Mouse (Mus musculus): ENCODE measurements around the gene Rab3b. TPM values are rescaled to one million over a fixed set of nuclear protein-coding genes. Genes with fewer than 3 reads are reported as not detected.

Gene Rab3b
- polyA plus RNA-seq, 1 experiment from 2014 or later = 204 TPM

DNA sequence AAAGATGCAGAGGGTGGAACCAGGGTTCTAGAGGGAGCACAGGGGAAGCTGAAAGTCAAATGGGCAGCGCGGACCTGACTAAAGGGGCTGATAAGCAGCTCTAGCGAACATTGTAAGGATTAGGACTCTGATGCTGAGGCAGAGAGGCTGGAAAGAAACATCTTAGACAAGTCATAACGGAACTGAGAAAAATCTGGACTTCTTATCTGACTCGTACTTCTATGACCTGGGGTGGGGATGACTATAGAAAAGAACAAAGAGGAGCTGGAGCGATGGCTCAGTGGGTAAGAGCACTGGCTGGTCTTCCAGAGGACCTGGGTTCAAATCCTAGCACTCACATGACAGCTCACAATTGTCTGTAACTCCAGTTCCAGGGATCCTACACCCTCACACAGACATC lies 962 bp upstream of the Rab3b start:
- 78% methylated on average over 6 of the region's 6 CpGs for WGBS
- Histone ChIP-seq H3K9ac (ENCODE audit: low read depth, low read length) (no peak overlapping the region), H3K4me3 (ENCODE audit: low read depth, low read length) (no peak overlapping the region), H3K27ac (ENCODE audit: low read length) (no peak overlapping the region), H3K27me3 (ENCODE audit: control insufficient read depth, insufficient read depth, low read depth, low read length) (no peaks in the 10 kb centered on the region), H3K4me2 (ENCODE audit: low read length) (no peak overlapping the region), H3K36me3 (ENCODE audit: control insufficient read depth, insufficient read depth, low read length) (no peaks in the 10 kb centered on the region), H3K9me3 (replicated peaks; ENCODE audit: control insufficient read depth, low read length, poor library complexity, severe bottlenecking) (no peaks in the 10 kb centered on the region), H3K4me1 (ENCODE audit: control insufficient read depth, insufficient read depth, low read length) (peaks cover 9% of the 10 kb centered on the region)
- no peak for ATAC-seq

DNA sequence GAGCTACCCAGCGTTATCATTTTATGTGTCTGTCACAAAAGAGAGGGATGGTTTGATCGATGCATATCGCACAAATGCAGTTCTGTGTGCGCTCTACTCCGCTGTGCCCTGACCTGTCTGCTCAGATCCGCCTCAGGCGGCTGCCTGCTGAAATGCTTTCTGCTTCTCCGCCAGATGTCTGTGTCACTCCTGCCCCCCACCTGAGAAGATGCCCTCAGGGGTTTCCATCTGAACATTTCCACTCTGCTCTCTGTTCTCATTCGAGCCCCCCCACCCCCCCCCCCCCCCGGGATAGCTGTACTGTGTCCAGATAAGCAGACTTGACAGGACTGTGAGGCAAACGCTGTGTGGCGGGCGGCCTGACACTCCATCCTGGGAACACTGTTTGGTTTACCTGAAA lies 5.0 kb downstream of the Rab3b start:
- Histone ChIP-seq H3K9ac (ENCODE audit: low read depth, low read length) (no peak overlapping the region), H3K4me3 (ENCODE audit: low read depth, low read length) (no peak overlapping the region), H3K27ac (ENCODE audit: low read length) (no peak overlapping the region), H3K27me3 (ENCODE audit: control insufficient read depth, insufficient read depth, low read depth, low read length) (no peaks in the 10 kb centered on the region), H3K4me2 (ENCODE audit: low read length) (no peak overlapping the region), H3K4me1 (ENCODE audit: control insufficient read depth, insufficient read depth, low read length) (peaks cover 7% of the 10 kb centered on the region; the same call in 1 of the 2 replicates), H3K36me3 (ENCODE audit: control insufficient read depth, insufficient read depth, low read length) (no peaks in the 10 kb centered on the region), H3K9me3 (replicated peaks; ENCODE audit: control insufficient read depth, low read length, poor library complexity, severe bottlenecking) (no peaks in the 10 kb centered on the region; the same call in 1 of the 2 replicates)
- ATAC-seq = no peak
- WGBS = 47% methylated on average over 13 of the region's 13 CpGs

- peaks cover 2% of the 10 kb centered on the region; the same call in 1 of the 2 replicates for H3K4me1 ChIP-seq (ENCODE audit: control insufficient read depth, insufficient read depth, low read length)
- no peak overlapping the region for H3K4me3 ChIP-seq (ENCODE audit: low read depth, low read length)
These were observed 8.6 kb downstream of the Rab3b start for GRCm38 (mm10) chr4:108887456-108887855.

DNA sequence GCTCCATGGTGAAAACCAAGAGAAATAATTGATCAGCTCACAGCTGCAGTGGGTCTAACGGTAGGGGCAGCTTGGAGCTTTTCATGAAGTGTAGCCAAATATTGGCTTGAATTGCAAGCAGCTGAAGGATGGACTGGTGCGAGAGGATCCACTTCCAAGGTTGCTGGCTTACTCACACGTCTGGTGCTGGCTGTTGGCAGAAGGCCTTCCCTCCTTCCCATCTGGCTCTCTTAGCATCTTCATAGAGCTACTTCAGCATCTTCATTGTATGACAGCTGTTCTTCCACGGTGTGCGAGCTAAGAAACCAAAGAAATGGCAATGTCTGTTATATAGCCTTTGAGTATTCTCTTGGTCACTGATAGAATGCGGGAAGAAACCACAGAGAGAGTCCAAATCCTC lies 12.0 kb downstream of the Rab3b start:
- Histone ChIP-seq H3K9me3 (replicated peaks; ENCODE audit: control insufficient read depth, low read length, poor library complexity, severe bottlenecking) (no peaks in the 10 kb centered on the region; the same call in 1 of the 2 replicates), H3K4me1 (ENCODE audit: control insufficient read depth, insufficient read depth, low read length) (no peaks in the 10 kb centered on the region), H3K36me3 (ENCODE audit: control insufficient read depth, insufficient read depth, low read length) (no peaks in the 10 kb centered on the region), H3K27me3 (ENCODE audit: control insufficient read depth, insufficient read depth, low read depth, low read length) (no peaks in the 10 kb centered on the region), H3K4me2 (ENCODE audit: low read length) (no peak overlapping the region), H3K27ac (ENCODE audit: low read length) (no peak overlapping the region), H3K9ac (ENCODE audit: low read depth, low read length) (no peak overlapping the region), H3K4me3 (ENCODE audit: low read depth, low read length) (no peak overlapping the region)
- 84% methylated on average over 6 of the region's 6 CpGs for WGBS
- ATAC-seq = no peak

More at GRCm38 (mm10) chr4:108887456-108887855, 8.6 kb downstream of the Rab3b start:
- H3K36me3 ChIP-seq (ENCODE audit: control insufficient read depth, insufficient read depth, low read length) = no peaks in the 10 kb centered on the region
- no peak for ATAC-seq
- no peaks in the 10 kb centered on the region; the same call in 1 of the 2 replicates for H3K9me3 ChIP-seq (replicated peaks; ENCODE audit: control insufficient read depth, low read length, poor library complexity, severe bottlenecking)
- H3K9ac ChIP-seq (ENCODE audit: low read depth, low read length) = no peak overlapping the region
- H3K4me2 ChIP-seq (ENCODE audit: low read length) = no peak overlapping the region
- 90% methylated on average over 4 of the region's 4 CpGs for WGBS
- no peak overlapping the region for H3K27ac ChIP-seq (ENCODE audit: low read length)
- H3K27me3 ChIP-seq (ENCODE audit: control insufficient read depth, insufficient read depth, low read depth, low read length) = no peaks in the 10 kb centered on the region

DNA sequence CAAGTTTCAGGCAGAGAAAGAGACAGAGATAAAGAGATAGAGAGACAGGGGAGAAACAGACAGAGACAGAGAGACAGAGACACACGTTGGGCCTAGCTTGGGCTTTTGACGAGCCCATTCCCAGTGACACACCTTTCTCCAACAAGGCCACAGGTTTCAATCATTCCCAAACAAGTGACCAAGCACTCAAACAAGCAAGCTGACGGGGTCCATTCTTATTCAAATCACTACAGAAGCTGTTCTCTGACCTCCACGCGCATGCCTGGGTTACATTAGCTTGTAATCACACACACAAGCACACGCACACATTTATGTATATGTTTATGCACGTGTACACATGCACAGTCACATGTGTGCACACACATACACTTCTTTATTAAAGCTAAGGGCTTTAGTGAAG lies 21.6 kb downstream of the Rab3b start:
- ATAC-seq = no peak
- no peak overlapping the region for H3K27ac ChIP-seq (ENCODE audit: low read length)
- no peak overlapping the region for H3K4me2 ChIP-seq (ENCODE audit: low read length)
- no peak overlapping the region for H3K4me3 ChIP-seq (ENCODE audit: low read depth, low read length)
- H3K9me3 ChIP-seq (replicated peaks; ENCODE audit: control insufficient read depth, low read length, poor library complexity, severe bottlenecking) = no peaks in the 10 kb centered on the region
- no peak overlapping the region for H3K9ac ChIP-seq (ENCODE audit: low read depth, low read length)
- H3K27me3 ChIP-seq (ENCODE audit: control insufficient read depth, insufficient read depth, low read depth, low read length) = no peaks in the 10 kb centered on the region
- H3K36me3 ChIP-seq (ENCODE audit: control insufficient read depth, insufficient read depth, low read length) = no peaks in the 10 kb centered on the region
- no peaks in the 10 kb centered on the region; the same call in 1 of the 2 replicates for H3K4me1 ChIP-seq (ENCODE audit: control insufficient read depth, insufficient read depth, low read length)
- WGBS = 66% methylated on average over 7 of the region's 7 CpGs

- Histone ChIP-seq H3K4me1 (ENCODE audit: control insufficient read depth, insufficient read depth, low read length) (no peaks in the 10 kb centered on the region; the same call in 1 of the 2 replicates), H3K27ac (ENCODE audit: low read length) (no peak overlapping the region), H3K4me2 (ENCODE audit: low read length) (no peak overlapping the region), H3K4me3 (ENCODE audit: low read depth, low read length) (no peak overlapping the region), H3K9me3 (replicated peaks; ENCODE audit: control insufficient read depth, low read length, poor library complexity, severe bottlenecking) (no peaks in the 10 kb centered on the region), H3K27me3 (ENCODE audit: control insufficient read depth, insufficient read depth, low read depth, low read length) (no peaks in the 10 kb centered on the region), H3K9ac (ENCODE audit: low read depth, low read length) (no peak overlapping the region), H3K36me3 (ENCODE audit: control insufficient read depth, insufficient read depth, low read length) (no peaks in the 10 kb centered on the region)
- no peak for ATAC-seq
- WGBS = 90% methylated on average over 9 of the region's 9 CpGs
These were observed 24.0 kb downstream of the Rab3b start for GRCm38 (mm10) chr4:108902886-108903285.

DNA sequence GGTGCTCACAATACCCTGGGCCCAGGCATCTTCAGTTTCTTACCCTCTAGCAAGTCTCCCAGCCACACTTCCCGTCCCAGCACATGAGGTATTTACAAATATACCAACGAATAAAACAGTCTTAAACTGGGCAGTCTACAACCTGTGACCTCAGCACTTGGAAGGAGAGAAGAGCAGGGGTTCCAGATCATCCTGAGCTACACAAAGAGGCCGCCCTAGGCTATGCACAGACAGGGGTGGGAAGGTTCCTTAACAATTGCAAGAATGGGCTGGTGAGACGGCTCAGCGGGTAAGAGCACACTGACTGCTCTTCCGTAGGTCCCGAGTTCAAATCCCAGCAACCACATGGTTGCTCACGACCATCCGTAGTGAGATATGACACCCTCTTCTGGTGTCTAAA lies 24.5 kb downstream of the Rab3b start:
- no peaks in the 10 kb centered on the region for H3K27me3 ChIP-seq (ENCODE audit: control insufficient read depth, insufficient read depth, low read depth, low read length)

DNA sequence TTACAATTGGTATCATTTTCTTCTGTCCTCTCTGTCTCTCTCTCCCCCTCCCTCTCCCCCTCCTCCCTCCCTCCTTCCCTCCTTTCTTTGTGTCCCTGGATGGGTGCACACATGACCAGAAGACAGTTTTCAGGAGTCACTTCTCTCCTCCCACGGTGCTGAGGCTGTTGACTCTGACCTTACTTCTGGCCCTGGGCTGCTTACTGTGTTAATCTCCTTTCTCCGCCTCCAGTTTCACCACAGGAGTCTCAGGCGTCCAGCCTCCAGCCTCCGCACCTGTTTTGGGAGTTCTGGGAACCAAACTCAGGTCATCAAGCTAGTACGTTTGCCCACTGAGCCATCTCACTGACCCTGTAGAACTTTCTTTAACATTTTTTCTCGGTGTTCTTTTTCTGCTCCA lies 25.2 kb downstream of the Rab3b start:
- Histone ChIP-seq H3K4me1 (ENCODE audit: control insufficient read depth, insufficient read depth, low read length) (no peaks in the 10 kb centered on the region; the same call in 1 of the 2 replicates), H3K27me3 (ENCODE audit: control insufficient read depth, insufficient read depth, low read depth, low read length) (no peaks in the 10 kb centered on the region), H3K36me3 (ENCODE audit: control insufficient read depth, insufficient read depth, low read length) (no peaks in the 10 kb centered on the region), H3K27ac (ENCODE audit: low read length) (no peak overlapping the region), H3K9me3 (replicated peaks; ENCODE audit: control insufficient read depth, low read length, poor library complexity, severe bottlenecking) (no peaks in the 10 kb centered on the region), H3K4me2 (ENCODE audit: low read length) (no peak overlapping the region), H3K9ac (ENCODE audit: low read depth, low read length) (no peak overlapping the region), H3K4me3 (ENCODE audit: low read depth, low read length) (no peak overlapping the region)
- WGBS = 35% methylated on average over 6 of the region's 6 CpGs
- ATAC-seq = no peak

More for the DNA sequence above, 24.5 kb downstream of the Rab3b start:
- H3K36me3 ChIP-seq (ENCODE audit: control insufficient read depth, insufficient read depth, low read length) = no peaks in the 10 kb centered on the region
- ATAC-seq = no peak
- no peaks in the 10 kb centered on the region for H3K9me3 ChIP-seq (replicated peaks; ENCODE audit: control insufficient read depth, low read length, poor library complexity, severe bottlenecking)
- no peaks in the 10 kb centered on the region; the same call in 1 of the 2 replicates for H3K4me1 ChIP-seq (ENCODE audit: control insufficient read depth, insufficient read depth, low read length)
- no peak overlapping the region for H3K4me3 ChIP-seq (ENCODE audit: low read depth, low read length)
- H3K4me2 ChIP-seq (ENCODE audit: low read length) = no peak overlapping the region
- H3K9ac ChIP-seq (ENCODE audit: low read depth, low read length) = no peak overlapping the region
- WGBS = 94% methylated on average over 9 of the region's 9 CpGs
- no peak overlapping the region for H3K27ac ChIP-seq (ENCODE audit: low read length)

GRCm38 (mm10) chr4:108904790-108905189 lies 25.9 kb downstream of the Rab3b start:
- no peak overlapping the region for H3K27ac ChIP-seq (ENCODE audit: low read length)
- 90% methylated on average over 10 of the region's 10 CpGs for WGBS
- no peaks in the 10 kb centered on the region for H3K9me3 ChIP-seq (replicated peaks; ENCODE audit: control insufficient read depth, low read length, poor library complexity, severe bottlenecking)
- no peak for ATAC-seq
- H3K36me3 ChIP-seq (ENCODE audit: control insufficient read depth, insufficient read depth, low read length) = no peaks in the 10 kb centered on the region
- no peaks in the 10 kb centered on the region for H3K4me1 ChIP-seq (ENCODE audit: control insufficient read depth, insufficient read depth, low read length)
- no peak overlapping the region for H3K4me3 ChIP-seq (ENCODE audit: low read depth, low read length)
- H3K27me3 ChIP-seq (ENCODE audit: control insufficient read depth, insufficient read depth, low read depth, low read length) = no peaks in the 10 kb centered on the region
- H3K9ac ChIP-seq (ENCODE audit: low read depth, low read length) = no peak overlapping the region
- H3K4me2 ChIP-seq (ENCODE audit: low read length) = no peak overlapping the region

Measured in midbrain, embryonic 16.5 days (tissue).